Mouse (Mus musculus) ES-CJ7 (cell line): ENCODE measurements at regions not wholly inside any gene's neighbourhood (a gene's known extent, or its start where the extent isn't known, plus 50 kb on each side); places are given as distances from the start of the nearest gene placed in this dataset.
A peak's percentile ranks its signal among the peaks of the same experiment; 100 is the strongest.

Experiments
- DNase-seq: peaks from one replicate; pipeline ENCODE4 v3.0.0; 2011; ENCODE audit warnings: low read depth, low spot score

DNA sequence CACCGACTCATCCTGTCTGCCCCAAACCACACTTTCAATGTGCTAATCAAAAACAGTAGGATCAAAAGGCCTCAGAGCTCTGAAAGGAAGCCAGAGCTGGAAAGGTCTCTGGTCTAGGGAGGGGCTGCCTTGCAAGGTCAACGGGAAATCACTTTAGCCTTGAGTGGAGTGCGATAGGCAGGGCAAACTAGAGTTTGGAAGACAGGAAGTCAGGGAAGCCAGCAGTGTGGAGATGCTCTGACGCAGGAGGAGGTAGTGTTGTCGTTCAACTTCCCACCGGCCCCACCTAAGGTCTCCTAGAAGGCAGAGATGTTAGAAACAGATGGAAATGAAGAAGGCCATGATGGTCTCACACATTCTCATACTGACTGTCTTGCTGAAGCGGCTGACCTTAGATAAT is 52.0 kb upstream of the Trp53i11 start:
- DNase-seq = peak; percentile 73

DNA sequence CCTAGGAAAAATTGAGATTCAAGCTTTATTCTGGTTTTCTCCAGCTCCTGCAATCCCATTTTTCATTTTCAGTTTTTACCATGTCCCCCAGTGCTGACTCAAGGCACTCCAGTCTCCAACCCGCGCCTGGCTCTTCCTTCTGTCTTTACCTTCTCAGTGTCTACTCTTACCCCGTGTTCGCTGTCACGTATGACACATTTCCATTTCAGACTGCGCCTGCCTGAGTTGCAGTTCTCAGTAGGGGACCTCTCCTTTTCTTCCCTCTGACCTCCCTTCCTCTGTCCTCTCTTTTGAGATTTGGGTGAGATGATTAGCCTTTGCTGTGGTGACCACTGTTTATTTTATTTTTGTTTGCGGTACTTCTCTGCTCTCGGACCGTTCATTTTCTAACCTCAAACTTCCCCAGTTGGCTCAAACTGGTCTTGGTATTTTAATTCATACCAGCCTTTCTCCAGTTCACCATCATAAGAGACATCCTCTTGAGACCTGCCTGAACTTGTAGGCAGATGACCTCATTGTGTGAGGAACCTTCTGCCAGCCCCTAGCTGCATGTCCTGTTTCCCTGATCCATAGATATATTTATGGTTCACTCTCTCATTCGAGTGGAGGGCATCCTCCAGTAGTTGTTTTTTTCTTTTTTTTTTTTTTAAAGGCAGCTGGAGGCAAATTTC is 53.9 kb upstream of the Trp53i11 start:
- no peak for DNase-seq

DNA sequence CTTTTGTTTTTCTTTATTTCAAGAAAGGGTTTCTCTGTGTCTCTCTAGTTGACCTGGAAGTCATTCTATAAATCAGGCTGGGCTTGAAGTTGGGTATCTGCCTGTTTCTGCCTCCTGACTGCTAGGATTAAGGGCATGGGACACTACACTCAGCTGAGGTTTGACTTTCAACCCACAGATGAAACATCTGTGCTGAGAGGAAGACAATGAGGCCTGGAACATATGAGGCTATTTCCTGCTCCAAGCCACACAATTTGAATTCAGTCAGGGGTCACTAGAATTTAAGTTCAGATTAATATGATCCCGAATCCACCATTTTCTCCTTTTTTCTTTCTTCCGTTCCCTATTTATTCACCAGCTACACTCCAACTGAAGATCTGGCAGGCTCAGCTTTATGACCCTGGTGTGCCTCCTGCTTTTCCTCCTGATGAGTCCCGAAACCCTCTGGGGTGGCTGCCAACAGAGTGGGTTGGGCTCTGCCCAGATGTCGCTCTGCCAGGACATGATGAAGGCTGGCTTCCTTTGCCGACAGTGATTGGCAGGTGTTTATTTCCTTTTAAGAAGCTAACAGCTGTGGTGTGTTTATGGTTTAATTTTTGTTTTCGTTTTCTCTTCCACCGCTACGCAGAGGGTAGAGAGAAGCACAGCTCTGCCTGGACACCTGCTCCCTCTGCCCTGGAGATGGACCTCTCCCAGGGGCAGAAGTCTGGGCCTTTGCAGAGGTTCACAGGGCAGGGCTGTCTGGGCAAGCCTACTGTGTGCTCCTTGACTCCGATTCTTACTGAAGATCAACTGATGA is 55.3 kb upstream of the Trp53i11 start:
- no peak for DNase-seq

DNA sequence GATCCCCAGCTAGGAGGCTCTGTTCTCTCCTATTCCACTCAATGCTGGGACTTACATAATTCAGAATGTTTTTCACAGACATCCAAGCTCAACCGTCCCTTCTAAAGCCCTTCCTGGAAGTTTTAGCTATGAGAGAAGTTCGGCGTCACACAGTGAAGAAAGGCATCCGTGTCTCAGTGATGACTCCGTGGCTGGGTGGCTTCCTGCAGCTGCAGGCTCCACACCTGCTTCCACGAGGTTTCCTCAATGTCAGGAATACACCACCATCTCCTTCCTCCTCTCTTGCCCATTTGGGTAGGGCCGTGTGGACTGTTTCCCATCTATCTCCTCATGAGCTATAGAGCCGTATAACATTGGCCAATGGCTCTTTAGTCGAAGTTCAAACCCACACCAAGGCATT is 56.1 kb upstream of the Trp53i11 start:
- no peak for DNase-seq

DNA sequence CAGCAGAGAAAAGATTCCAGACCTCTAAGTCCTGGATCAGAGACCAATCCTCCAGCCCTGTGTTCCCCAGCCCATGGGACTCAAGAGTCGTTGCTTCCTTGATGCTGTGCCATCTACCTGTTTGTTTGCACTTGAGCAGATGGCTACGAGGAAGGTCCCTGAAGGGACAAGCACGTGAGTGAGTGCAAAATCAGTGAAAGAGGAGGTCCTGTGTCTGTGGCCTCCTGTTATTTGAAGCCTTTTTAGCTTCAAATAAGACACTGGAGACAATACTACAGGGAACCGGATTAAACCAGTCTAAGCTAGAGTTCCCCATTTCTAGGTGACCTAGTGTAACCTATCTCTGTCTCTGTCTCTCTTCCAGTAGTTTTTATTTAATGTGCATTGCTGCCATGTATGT is 58.2 kb upstream of the Trp53i11 start:
- peak; percentile 18 for DNase-seq

DNA sequence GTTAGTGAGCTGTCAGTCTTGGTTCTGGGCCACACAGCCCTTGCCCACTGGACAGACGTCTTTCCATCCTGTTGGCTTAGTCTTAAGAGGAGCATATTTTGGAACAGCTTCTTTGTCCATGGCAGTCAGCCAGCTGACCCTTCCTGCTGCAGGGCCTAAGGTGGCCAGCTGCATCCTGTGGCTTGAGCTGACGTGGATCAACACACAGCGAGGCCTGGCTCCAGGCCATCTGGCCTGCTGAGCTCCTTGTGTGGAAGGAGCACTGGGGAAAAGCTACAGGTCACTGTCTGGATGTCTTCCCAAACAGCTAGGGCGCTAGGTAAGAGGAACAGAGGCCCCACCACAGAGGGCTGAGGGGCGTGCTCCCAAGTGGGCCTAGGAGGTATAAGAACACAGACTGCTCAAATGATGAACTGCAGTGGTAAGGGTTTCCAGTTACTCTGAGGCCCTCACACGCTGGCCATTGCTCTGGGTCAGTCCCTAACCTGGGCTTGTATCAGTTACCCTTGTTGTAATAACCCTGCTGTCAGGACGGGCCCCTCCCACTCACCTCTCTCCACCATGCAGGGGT is 60.7 kb upstream of the Trp53i11 start:
- no peak for DNase-seq

DNA sequence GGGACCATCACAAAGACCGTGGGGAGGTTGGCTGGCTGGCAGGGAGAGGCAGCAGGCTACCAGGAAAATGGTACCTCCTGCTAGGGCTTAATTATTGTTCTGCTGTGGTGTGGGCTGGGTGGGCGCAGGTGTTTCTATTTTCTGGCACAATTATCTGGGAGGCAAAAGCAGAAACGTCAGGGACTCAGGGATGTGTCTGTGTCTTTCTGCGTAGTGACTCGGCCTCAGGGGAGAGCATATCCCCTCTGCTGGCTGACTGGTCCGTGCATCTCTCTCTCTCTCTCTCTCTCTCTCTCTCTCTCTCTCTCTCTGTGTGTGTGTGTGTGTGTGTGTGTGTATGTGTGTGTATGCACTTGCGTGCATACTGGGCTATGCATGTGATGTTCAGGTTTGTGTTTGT is 61.2 kb upstream of the Trp53i11 start:
- no peak for DNase-seq

DNA sequence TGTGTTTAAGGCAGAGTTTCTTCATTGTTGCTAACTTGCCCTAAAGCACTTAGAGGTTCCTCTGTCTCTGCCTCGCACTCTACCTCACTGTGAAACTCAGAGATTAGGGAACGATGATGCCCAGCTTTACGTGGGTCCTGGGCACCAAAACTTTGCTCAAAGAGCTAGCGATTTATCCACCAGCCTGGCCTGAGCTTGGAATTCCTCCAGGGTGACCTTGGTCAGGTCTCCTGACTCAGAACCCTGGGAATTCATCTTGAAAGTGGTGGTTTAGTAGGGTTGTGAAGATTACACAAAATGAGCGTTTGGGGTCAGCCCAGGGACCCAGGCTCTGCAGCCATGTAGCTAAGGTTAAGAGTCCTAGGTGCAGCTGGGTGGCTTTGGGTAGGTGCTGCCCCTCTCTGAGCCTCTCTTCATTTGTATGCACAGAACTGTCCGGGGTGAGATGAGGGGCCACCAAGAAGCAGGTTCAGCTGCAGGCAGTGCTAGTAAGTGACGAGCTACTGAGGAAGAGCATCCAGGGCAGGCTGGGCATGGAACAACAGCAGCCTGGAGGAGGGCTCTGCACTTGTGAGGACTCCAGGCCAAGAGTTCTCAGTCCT is 62.4 kb upstream of the Trp53i11 start:
- DNase-seq = no peak

DNA sequence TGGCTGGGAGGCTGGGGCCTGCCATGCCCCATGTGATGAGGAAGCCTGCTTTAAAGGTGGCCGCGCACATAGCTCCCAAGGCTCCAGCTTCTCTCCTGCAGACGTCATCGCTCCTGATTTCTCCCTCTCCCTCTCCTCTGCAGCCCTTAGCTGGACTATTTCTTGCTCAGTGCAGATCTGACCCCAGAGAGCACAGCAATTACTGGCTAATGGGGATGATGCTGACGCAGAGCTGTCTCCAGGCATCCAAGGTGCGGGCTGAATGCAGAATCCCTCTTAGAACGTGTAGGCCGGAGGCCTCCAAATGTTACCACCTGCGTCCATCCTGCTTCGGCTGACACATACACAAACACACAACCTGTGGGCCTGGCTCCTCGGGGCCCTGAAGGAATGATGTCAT is 63.5 kb upstream of the Trp53i11 start:
- no peak for DNase-seq

DNA sequence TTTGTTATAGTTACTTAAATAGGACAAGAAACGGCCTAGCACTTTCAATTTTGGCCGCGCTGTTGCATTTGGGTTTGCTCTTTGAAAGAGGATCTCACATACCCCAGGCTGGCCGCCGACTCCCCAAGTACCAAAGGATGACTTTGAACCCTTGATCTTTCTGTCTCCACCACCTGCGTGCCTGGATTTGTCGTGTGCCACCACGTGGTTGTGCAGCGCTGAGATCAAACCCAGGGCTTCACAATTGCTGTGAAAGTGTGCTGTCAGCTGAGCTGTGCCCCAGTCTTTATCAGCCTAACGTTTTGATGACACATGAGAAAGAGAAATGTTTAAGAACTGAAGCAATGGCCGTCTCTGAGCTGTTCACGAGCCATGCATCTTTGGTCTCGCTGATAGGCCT is 67.0 kb upstream of the Trp53i11 start:
- DNase-seq = no peak

DNA sequence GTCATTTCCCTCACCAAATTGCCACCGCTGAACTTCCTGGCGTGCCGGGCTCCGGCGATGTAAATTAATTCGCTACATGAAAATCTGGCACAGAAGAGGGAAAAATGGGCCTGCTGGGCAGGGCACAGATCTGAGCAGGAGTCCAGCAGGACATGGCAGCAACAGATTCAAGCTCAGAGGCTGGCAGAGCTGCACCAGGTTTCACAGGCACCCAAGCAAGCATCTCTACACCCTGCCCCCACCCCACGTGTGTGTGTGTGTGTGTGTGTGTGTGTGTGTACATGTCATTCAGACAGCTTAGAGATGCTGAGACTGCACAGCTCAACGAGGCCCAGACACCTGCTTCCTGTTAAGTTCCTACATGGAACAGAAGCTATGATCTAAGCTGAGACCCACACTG is 68.3 kb upstream of the Trp53i11 start:
- no peak for DNase-seq

DNA sequence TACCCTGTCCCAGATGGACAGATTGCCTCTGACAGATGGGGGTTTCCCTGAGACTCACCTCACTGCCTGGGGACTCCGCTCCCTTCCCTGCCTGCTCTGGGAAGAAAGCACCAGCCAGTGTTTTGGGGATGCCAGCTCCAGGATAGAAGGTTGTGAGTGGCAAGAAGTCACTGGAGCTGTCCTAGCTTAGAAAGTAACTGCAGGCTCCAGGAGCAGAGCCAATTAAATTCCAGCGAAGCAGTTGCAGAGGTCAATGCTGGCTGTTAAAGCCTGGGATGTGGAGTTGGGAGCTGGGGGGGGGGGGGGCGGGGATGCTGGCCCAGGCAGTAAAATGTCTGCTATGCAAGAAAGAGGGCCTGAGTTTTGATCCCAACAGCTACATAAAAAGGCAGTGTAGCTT is 69.3 kb upstream of the Prdm11 start:
- no peak for DNase-seq

DNA sequence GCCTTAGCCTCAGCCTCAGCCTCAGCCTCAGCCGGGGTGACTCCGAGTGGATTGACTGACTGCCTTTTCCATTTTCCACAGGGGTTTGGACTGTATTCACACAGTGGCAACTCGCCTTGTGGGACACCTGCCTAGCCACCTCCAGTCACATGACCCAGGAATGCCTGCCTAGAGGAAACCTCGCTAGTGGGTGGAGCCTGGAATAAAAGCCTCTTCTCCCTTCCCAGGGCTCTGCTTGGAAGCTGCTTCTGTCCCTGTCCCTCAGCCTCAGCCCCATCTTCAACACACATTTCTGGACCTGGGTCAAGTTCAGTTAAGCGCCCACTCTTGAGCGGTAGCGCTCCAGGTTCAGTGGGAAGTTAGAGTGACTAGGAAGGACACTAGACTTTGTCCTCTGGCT is 68.0 kb upstream of the Prdm11 start:
- peak; percentile 28 for DNase-seq

DNA sequence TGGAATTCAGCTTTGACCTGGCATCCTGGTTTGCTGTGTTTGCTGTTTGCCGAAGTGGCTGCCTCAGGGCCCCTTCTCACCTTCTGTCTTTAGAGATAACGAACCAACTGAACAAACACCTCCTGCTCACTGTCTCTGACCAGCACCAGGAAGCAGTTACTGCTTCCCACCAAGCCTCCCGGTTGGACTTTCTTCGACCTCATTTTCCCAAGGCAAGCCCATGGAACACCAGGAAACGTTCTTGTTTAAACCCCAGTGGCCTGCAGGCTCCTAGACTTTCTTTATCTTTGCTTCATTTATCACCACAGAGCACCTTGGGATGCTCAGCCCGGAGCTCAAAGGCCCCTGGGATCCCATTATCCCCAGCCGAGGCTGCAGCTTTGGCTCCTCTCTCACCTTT is 66.4 kb upstream of the Prdm11 start:
- no peak for DNase-seq

DNA sequence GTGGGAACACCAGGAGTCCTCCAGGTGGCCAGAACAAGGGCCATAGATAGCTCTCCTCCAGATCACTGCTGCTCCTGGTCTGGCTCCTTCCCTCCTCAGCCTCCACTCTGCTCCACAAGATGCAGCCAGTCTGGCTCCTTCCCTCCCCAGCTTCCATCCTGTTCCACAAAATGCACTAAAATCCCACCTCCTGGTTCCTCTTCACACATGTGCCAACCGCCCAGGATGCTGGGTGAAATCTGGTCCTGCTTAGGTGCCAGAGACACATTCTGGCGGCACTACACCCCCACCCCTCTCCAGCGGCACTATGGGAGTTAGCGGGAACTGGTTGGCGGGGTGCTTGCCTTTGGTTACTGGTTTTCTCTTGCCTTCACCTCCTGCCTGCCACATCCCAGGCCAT is 64.9 kb upstream of the Prdm11 start:
- DNase-seq = no peak

DNA sequence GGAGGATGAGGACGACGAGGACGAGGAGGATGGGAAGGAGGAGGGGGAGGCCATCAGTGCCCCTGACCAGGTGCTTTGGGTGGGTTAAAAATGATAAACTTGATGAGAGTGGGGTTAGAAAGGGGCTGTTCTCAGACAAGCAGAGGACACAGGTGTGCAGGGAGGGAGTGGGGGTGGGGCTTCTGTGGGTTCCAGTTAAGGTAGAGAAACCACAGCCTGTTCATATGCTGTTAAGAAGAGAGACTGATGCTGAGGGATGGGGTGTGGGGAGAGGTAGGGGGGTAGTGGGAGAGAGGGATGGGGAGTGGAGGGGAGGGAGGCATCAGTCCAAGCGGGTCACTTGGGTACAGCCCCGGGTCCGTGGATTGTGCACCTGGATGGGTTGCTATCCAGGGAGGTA is 60.6 kb upstream of the Prdm11 start:
- no peak for DNase-seq

DNA sequence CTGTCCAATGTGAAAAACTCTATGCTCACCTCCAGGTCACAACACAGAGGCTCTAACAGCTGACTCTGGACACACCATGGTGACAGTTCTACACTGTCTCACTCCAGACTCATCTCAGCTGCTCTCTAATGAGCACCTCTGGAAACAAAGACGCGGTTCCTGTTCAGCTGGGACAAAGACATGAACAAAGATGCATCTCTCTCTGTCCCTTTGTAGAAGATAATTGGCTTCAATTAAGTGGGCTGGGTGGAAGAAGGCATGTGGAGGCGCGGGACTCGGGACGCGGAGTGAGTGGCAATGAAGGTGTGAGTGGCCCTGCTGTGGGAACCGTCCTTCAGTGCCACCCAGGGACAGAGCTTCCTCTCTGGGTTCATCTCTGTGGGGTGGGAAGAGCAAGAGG is 56.0 kb upstream of the Prdm11 start:
- no peak for DNase-seq

DNA sequence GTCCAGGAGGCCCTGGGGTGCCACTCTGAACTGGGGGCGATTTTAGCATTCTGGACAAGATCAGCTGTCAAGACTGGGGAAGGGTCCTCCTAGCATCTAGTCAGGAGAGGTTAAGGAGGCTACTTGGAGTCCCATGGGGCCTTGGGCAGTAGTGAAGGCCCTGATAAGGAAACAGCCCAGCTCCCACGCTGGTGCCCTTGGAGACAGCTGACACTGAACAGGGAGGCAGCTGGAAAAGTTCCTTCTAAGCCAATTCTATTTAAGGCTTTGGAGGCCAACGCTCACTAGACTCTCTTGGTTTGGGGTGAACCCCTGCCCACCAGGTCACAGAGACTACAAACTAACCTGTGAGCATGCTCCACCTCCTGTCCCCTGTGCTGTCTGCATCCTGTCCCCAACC is 53.8 kb upstream of the Prdm11 start:
- DNase-seq = no peak

DNA sequence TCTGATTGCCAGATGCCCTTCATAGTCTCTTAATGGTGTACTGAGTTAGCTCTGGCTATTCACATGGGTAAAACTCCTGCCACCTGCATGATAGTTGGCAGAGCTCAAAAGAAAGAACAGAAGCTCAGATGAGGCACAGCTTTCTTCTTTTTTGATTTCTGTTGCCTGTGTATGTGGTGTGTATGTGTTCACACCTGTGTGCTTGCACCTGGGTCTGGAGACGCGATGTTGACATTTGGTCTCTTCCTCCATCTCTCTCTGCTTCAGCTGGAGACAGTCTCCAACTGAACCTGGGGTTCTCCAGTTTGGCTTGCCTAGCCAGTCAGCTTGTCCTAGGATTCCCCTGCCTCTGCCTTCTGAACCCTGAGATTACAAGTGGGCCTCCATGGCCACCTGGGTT is 51.0 kb upstream of the Prdm11 start:
- no peak for DNase-seq

DNA sequence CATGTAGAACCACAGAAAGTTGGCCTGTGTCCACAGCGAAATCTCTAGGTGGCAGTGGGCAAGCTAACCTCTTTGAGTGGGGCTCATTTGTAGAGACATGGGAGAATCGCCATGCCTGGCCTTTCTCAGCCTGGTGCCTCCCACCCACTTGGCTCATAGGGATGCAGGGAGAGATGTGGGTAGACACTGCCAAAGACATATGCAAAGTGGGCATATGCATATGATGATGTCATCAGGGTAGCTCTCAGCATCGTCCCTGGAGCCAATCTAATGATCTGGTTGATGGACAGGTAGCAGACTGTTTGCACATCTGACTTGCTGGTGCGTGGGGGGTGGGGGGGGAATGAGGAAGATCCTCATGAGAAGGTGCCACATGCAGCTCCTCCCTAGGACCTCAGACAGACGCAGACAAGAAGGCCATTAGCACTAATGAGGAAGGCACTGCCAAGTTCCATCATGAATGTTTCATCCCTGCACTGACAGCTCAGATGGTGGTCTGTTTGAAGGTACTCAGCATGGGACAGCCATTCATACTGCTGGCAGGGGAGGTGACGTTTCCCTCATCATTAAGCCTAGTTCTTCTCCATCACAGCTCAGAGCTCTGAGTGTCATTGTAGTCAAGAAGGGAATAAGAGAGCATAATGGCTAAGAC is 50.2 kb upstream of the Prdm11 start:
- DNase-seq = no peak
